Mouse (Mus musculus) liver, embryonic 16.5 days (tissue): ENCODE measurements around the gene Gja10. TPM values are rescaled to one million over a fixed set of nuclear protein-coding genes. Genes with fewer than 3 reads are reported as not detected.

Experiments
- ATAC-seq: fragments of 200-750 bp; cut with Nextera tagmentation; 2 replicates; pipeline ENCODE4 v1.8.0; 2017; ENCODE audit warnings: low read depth, mild to moderate bottlenecking, moderate number of reproducible peaks, moderate library complexity
- H3K27ac ChIP-seq: fragments of 300-500 bp; sonication (generic); 2 replicates; pipeline ENCODE4 v1.5.1; 2014; ENCODE audit warnings: mild to moderate bottlenecking, low read length
- H3K27me3 ChIP-seq: fragments of 300-500 bp; sonication (generic); 2 replicates; pipeline ENCODE4 v1.6.1; 2014; ENCODE audit warnings: low read depth, low read length, mixed read lengths; ENCODE audit not compliant: control insufficient read depth, insufficient read depth
- H3K36me3 ChIP-seq: fragments of 300-500 bp; sonication (generic); 2 replicates; pipeline ENCODE4 v1.6.1; 2014; ENCODE audit warnings: mild to moderate bottlenecking; ENCODE audit not compliant: control insufficient read depth, insufficient read depth
- H3K4me1 ChIP-seq: fragments of 300-500 bp; sonication (generic); 2 replicates; pipeline ENCODE4 v1.6.1; 2014; ENCODE audit warnings: low read depth, low read length, mixed read lengths; ENCODE audit not compliant: control insufficient read depth
- H3K4me2 ChIP-seq: fragments of 300-500 bp; sonication (generic); 2 replicates; pipeline ENCODE4 v1.6.1; 2014; ENCODE audit warnings: low read depth, low read length, mixed read lengths
- H3K4me3 ChIP-seq: fragments of 300-500 bp; sonication (generic); 2 replicates; pipeline ENCODE4 v1.5.1; 2014; ENCODE audit warnings: low read depth, mild to moderate bottlenecking, low read length
- H3K9ac ChIP-seq: fragments of 300-500 bp; sonication (generic); 2 replicates; pipeline ENCODE4 v1.6.1; 2014; ENCODE audit warnings: low read depth, low read length
- H3K9me3 ChIP-seq: fragments of 300-500 bp; sonication (generic); replicated peaks from 2 replicates; pipeline ENCODE4 v1.6.1; 2016; ENCODE audit warnings: low read length; ENCODE audit not compliant: control insufficient read depth
- WGBS: fragments of 180-500 bp; shearing (Covaris S2); extraction: QIAGEN DNeasy Blood & Tissue Kit; methylation state at CpG from one replicate; pipeline ENCODE4 v1.1.7; 2014; ENCODE audit not compliant: insufficient replicate concordance; 5-methylcytosine and 5-hydroxymethylcytosine counted together
- polyA plus RNA-seq: library from polyadenylated mRNA; unstranded; fragments of >200 nt; fragmentation: Nextera tagmentation; extraction: Ambion mirVana; gene quantifications from 2 replicates; pipeline ENCODE4 v1.2.1, GENCODE M21; 2015

The Gja10 gene
- polyA plus RNA-seq, 1 experiment from 2014 or later, result not detected

DNA sequence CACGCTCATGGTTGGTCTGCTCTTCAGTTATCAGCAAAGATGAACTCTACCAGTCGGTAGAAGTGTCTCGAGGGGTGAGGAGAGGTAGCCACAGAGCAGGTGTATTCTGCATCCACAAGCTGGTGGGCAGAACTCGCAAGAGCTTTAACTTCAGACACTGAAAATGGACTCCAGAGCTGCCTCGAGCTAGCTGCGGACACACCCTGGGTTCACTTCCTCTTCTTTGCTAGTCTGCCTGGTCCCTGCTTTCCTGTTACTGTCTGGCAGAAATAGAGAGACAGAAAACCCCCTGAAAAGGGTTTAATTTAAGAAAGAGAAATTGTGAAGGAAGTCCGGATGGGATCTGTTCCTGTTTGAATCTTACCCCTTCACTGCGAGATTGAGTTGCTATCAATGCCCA is 37.6 kb downstream of the Gja10 start:
- 24% methylated on average over 8 of the region's 8 CpGs for WGBS
- Histone ChIP-seq H3K9ac (no peak overlapping the region), H3K27ac (peak overlapping the region; percentile 29; the same call in 1 of the 2 replicates)

DNA sequence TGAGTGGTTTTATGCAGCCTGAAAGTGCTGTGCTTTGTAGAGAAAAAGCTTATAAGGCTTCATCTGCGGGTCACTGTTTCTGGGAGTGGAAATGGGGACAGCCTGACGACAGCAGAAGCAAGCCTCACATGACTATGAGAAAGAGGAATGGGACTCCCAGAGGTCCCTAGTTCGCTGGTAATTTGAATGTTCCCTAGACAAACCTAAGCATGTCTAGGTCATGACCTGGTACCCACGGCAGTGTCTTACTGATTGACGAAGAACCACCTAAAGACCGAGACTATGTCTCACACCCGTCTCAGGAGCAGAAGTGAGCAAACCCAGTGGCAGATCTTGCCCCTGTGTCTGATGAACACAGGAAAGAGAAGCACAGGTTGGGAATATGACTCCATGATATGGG is 38.1 kb downstream of the Gja10 start:
- Histone ChIP-seq H3K27ac (no peak overlapping the region; the same call in 1 of the 2 replicates), H3K9ac (no peak overlapping the region), H3K4me3 (no peak overlapping the region), H3K36me3 (no peaks in the 10 kb centered on the region), H3K9me3 (no peaks in the 10 kb centered on the region), H3K4me2 (no peak overlapping the region), H3K4me1 (peaks cover 13% of the 10 kb centered on the region), H3K27me3 (no peaks in the 10 kb centered on the region)
- 57% methylated on average over 7 of the region's 7 CpGs for WGBS
- no peak for ATAC-seq

More for the DNA sequence above, 37.6 kb downstream of the Gja10 start:
- Histone ChIP-seq H3K4me1 (peaks cover 17% of the 10 kb centered on the region), H3K4me2 (no peak overlapping the region), H3K27me3 (no peaks in the 10 kb centered on the region), H3K4me3 (no peak overlapping the region), H3K9me3 (no peaks in the 10 kb centered on the region), H3K36me3 (no peaks in the 10 kb centered on the region)
- ATAC-seq, result no peak

DNA sequence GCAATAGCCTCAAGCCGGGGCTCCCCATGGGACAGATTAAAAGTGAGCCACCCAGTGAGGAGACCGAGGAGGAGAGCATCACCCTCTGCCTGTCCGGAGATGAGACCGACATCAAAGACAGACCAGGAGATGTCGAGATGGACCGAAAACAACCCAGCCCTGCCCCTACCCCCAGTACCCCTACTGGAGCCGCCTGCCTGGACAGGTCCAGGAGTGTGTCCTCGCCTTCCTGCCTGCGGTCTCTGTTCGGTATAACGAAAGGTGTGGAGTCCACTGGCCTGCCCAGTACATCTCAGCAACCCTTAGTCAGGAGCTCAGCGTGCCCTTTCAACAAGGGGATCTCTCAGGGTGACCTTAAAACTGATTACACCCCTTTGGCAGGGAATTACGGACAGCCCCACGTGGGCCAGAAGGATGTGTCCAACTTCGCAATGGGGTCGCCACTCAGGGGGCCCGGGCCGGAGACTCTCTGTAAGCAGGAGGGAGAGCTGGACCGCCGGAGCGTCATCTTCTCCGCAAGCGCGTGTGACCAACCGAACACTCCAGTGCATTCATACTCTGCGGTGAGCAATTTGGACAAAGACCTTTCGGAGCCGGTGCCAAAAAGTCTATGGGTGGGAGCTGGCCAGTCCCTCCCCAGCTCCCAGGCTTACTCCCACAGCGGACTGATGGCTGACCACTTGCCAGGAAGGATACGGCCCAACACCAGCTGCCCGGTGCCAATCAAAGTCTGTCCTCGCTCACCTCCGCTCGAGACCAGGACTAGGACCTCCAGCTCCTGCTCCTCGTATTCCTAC is 40.0 kb downstream of the Gja10 start:
- ATAC-seq, result no peak
- Histone ChIP-seq H3K4me2 (no peak overlapping the region), H3K9ac (no peak overlapping the region), H3K4me1 (peaks cover 9% of the 10 kb centered on the region; the same call in 1 of the 2 replicates), H3K9me3 (no peaks in the 10 kb centered on the region), H3K4me3 (no peak overlapping the region), H3K27ac (no peak overlapping the region), H3K36me3 (no peaks in the 10 kb centered on the region), H3K27me3 (no peaks in the 10 kb centered on the region)
- 85% methylated on average over 35 of the region's 35 CpGs for WGBS

- no peak overlapping the region for H3K4me3 ChIP-seq
- WGBS, result 45% methylated on average over 12 of the region's 12 CpGs
- no peak overlapping the region for H3K9ac ChIP-seq
These were observed 40.9 kb downstream of the Gja10 start for GRCm38 (mm10) chr4:32561555-32562095.

GRCm38 (mm10) chr4:32560724-32561554 is 41.6 kb downstream of the Gja10 start:
- Histone ChIP-seq H3K4me1 (peaks cover 9% of the 10 kb centered on the region; the same call in 1 of the 2 replicates), H3K4me2 (no peak overlapping the region), H3K27ac (peak overlapping the region; percentile 2), H3K9me3 (no peaks in the 10 kb centered on the region), H3K27me3 (no peaks in the 10 kb centered on the region), H3K4me3 (no peak overlapping the region), H3K9ac (no peak overlapping the region), H3K36me3 (no peaks in the 10 kb centered on the region)
- WGBS, result 51% methylated on average over 8 of the region's 8 CpGs
- no peak for ATAC-seq

More at GRCm38 (mm10) chr4:32561555-32562095, 40.9 kb downstream of the Gja10 start:
- no peaks in the 10 kb centered on the region for H3K27me3 ChIP-seq
- H3K9me3 ChIP-seq, result no peaks in the 10 kb centered on the region
- peak overlapping the region; percentile 2; the same call in 1 of the 2 replicates for H3K27ac ChIP-seq
- ATAC-seq, result peak; percentile 73
- no peak overlapping the region for H3K4me2 ChIP-seq
- H3K4me1 ChIP-seq, result peaks cover 9% of the 10 kb centered on the region; the same call in 1 of the 2 replicates
- H3K36me3 ChIP-seq, result no peaks in the 10 kb centered on the region

DNA sequence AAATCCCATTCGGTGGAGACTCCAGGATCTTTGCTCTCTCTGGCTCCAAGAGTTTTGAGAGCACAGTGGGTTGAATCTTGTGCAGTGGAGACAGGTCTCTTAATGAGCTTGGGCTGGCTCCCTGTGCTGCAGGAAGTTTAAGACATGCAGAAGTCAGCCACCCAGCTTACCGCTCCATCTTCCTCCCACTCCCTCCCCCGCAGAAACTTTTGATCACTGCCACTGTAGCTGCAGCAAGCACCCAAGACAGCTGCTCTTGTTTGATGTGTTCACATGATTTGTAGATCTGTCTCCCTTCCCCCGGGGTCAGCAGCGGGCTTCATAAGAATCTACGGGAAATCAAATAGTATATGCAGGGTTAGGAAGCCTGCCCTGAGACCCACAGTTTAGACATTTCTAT is 42.3 kb downstream of the Gja10 start:
- H3K27ac ChIP-seq, result no peak overlapping the region; the same call in 1 of the 2 replicates
- no peaks in the 10 kb centered on the region for H3K27me3 ChIP-seq
- no peak for ATAC-seq
- no peak overlapping the region for H3K4me3 ChIP-seq
- H3K4me2 ChIP-seq, result no peak overlapping the region
- H3K4me1 ChIP-seq, result peaks cover 9% of the 10 kb centered on the region; the same call in 1 of the 2 replicates
- WGBS, result 24% methylated on average over 6 of the region's 6 CpGs
- no peaks in the 10 kb centered on the region for H3K9me3 ChIP-seq
- no peak overlapping the region for H3K9ac ChIP-seq
- H3K36me3 ChIP-seq, result no peaks in the 10 kb centered on the region

- H3K4me1 ChIP-seq, result peaks cover 4% of the 10 kb centered on the region; the same call in 1 of the 2 replicates
- WGBS, result 60% methylated on average over 7 of the region's 7 CpGs
- no peaks in the 10 kb centered on the region for H3K27me3 ChIP-seq
- ATAC-seq, result no peak
- H3K27ac ChIP-seq, result no peak overlapping the region
- H3K36me3 ChIP-seq, result no peaks in the 10 kb centered on the region
- no peak overlapping the region for H3K9ac ChIP-seq
- no peaks in the 10 kb centered on the region for H3K9me3 ChIP-seq
- no peak overlapping the region for H3K4me3 ChIP-seq
- no peak overlapping the region for H3K4me2 ChIP-seq
These were observed 47.1 kb downstream of the Gja10 start for GRCm38 (mm10) chr4:32555506-32555905.

- Histone ChIP-seq H3K4me1 (no peaks in the 10 kb centered on the region), H3K9ac (no peak overlapping the region), H3K9me3 (no peaks in the 10 kb centered on the region), H3K27ac (no peak overlapping the region), H3K27me3 (no peaks in the 10 kb centered on the region), H3K4me2 (no peak overlapping the region), H3K36me3 (no peaks in the 10 kb centered on the region), H3K4me3 (no peak overlapping the region)
- WGBS, result 43% methylated on average over 4 of the region's 4 CpGs
- no peak for ATAC-seq
These were observed 51.2 kb downstream of the Gja10 start for GRCm38 (mm10) chr4:32551337-32551736.
